Mouse (Mus musculus) spleen, adult 2 months (tissue): ENCODE measurements around the gene Vmn2r80. TPM values are rescaled to one million over a fixed set of nuclear protein-coding genes. Genes with fewer than 3 reads are reported as not detected.
"Not testable (repeated sequence)": the region's sequence is repeated elsewhere in the genome, so short reads cannot be mapped to it uniquely, and the experiment has no call there.

ENCODE experiments used
- DNase-seq, 2 experiments: peaks; one replicate each; pipeline versions ENCODE4 v3.0.0 to v3.0.0-alpha.2; 2012 to 2021; ENCODE audit warnings: low spot score in 2 of 2, low read depth in 1 of 2
- H3K27ac ChIP-seq: fragments of 200-500 bp; 2 replicates; pipeline ENCODE4 v1.5.1; 2012; ENCODE audit warnings: low read length, inconsistent platforms; ENCODE audit not compliant: insufficient read depth
- H3K27me3 ChIP-seq: fragments of 200-500 bp; 2 replicates; pipeline ENCODE4 v1.6.1; 2012; ENCODE audit warnings: mild to moderate bottlenecking, moderate library complexity, low read length, inconsistent platforms; ENCODE audit not compliant: control insufficient read depth, insufficient read depth
- H3K36me3 ChIP-seq: fragments of 200-500 bp; 2 replicates; pipeline ENCODE4 v1.6.1; 2012; ENCODE audit warnings: mild to moderate bottlenecking, low read length, inconsistent platforms; ENCODE audit not compliant: control insufficient read depth, insufficient read depth
- H3K4me1 ChIP-seq: fragments of 200-500 bp; 2 replicates; pipeline ENCODE4 v1.6.1; 2011; ENCODE audit warnings: inconsistent platforms; ENCODE audit not compliant: control insufficient read depth, insufficient read depth, insufficient read length
- H3K4me3 ChIP-seq: fragments of 200-500 bp; 2 replicates; pipeline ENCODE4 v1.5.1; 2011; ENCODE audit warnings: mild to moderate bottlenecking, inconsistent platforms; ENCODE audit not compliant: insufficient read depth, insufficient read length; ENCODE audit errors: extremely low read depth
- CTCF ChIP-seq: fragments of 200-500 bp; IDR thresholded peaks from 2 replicates; pipeline ENCODE4 v1.5.1; 2011; ENCODE audit warnings: mild to moderate bottlenecking, inconsistent platforms; ENCODE audit not compliant: insufficient read depth, insufficient read length, insufficient replicate concordance; ENCODE audit errors: extremely low read depth
- POLR2A ChIP-seq: fragments of 200-500 bp; IDR thresholded peaks from 2 replicates; pipeline ENCODE4 v1.6.1; 2011; ENCODE audit warnings: low read depth, low read length, inconsistent platforms
- WGBS: fragments of 180-500 bp; shearing (Covaris S2); methylation state at CpG from one replicate; pipeline ENCODE4 v1.1.7; 2018; 5-methylcytosine and 5-hydroxymethylcytosine counted together
- polyA plus RNA-seq: library from polyadenylated mRNA; depleted of rRNA; stranded (reverse); fragments of >200 nt; gene quantifications from 2 replicates; pipeline ENCODE4 v1.2.3, GENCODE M21; 2012; rRNA removed

Gene Vmn2r80
- polyA plus RNA-seq: not detected in 2 replicates

DNA sequence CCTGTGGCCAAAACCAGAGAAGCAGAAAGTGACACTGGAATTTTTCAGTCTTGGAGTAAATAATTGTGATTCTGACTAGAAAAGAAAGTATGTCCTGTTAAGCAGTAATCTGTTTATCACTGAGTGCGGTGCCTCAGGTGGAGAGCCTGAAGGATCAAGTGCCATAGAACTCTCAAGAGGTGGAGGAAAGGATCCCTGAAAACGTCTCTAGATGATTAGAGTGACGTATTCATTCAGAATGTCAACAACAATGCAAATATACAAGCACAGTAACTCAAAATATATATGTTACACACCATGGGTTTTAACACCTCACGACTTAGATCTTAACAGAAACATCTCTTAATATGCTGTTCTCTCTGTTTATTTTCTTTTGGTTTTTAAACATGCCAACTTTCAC is at the start of gene Vmn2r80:
Gene Vmn2r80, plus strand, starts transcription at position 301 of the 400 bp plus-strand sequence.
- H3K4me3 ChIP-seq, DNase-seq, H3K36me3 ChIP-seq, H3K27ac ChIP-seq, H3K4me1 ChIP-seq, H3K27me3 ChIP-seq: not testable (repeated sequence)
- 70% methylated on average over 4 of the region's 4 CpGs for WGBS

DNA sequence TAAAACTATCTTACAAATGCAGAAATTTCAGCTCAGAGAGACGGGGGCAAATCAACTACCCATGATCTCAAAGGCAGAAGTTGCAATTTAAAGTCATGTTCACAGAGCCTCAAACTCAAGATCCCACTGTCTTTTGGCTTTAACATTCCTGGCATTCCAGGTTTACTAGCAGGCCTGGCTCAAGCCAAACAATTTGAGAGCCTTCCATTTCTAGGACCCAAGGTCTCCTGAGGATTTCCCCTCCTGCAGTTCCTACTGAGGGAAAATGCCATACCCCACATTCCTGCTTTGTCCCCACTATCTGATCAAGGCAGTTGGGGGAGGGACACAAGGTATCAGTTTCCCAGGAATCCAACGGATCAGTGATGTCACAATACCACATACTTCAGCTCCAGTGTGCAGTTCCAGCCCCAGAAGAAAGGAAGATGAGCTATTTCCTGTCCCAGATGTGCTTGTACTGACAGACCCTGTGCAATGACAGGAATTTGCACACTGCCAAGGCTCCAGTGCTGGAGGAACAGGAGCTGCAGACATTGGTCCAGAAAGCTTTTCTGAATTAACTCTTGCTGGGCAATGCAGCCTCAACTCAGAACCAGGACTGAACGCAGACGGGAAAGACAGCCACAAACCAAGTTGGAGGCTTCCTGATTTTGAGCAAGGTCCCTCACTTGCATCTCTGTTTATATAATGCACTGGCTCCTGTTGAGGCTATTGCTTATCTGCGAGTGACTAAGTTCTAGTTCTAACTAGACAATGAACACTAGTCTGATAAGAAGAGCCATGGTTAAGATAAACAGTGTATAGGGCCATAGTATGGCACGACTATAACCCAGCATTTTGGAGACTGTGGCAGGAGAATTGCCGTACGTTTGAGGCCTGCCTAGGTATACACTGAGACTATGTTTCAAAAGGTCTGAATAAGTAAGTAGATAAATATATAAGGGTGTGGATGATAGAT is 42.0 kb upstream of the Vmn2r80 start:
- Histone ChIP-seq H3K36me3 (no peaks in the 10 kb centered on the region), H3K4me1 (no peaks in the 10 kb centered on the region), H3K27me3 (no peaks in the 10 kb centered on the region), H3K27ac (peak overlapping the region; percentile 15; the same call in 1 of the 2 replicates), H3K4me3 (no peak overlapping the region; the same call in 1 of the 2 replicates)
- TF ChIP-seq CTCF: no peak
- no peak for TF ChIP-seq POLR2A
- WGBS: 74% methylated on average over 8 of the region's 8 CpGs
- DNase-seq: no peak

DNA sequence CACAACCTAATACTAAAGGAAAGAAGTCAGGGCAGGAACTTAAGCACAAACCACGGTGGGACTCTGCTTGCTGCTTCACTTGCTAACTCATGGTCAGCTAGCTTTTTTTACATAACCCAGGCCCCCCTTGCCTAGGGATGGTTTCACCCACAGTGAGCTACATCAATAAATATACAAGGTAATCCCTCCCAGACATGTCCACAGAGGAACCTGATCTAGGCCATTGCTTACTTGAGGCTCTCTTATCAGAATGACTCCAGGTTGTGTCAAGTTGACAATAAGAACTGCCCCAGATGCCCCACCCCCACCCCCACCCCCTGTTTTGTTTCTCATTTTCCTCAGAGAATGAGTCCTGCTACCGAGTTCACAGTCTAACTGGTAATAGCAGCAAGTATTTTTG is 41.0 kb upstream of the Vmn2r80 start:
- no peak for DNase-seq
- no peaks in the 10 kb centered on the region for H3K36me3 ChIP-seq
- H3K27me3 ChIP-seq: no peaks in the 10 kb centered on the region
- no peak overlapping the region for H3K4me3 ChIP-seq
- H3K27ac ChIP-seq: no peak overlapping the region
- no peaks in the 10 kb centered on the region for H3K4me1 ChIP-seq
- TF ChIP-seq CTCF (no peak), POLR2A (no peak)
- 58% methylated on average over 2 of the region's 2 CpGs for WGBS

DNA sequence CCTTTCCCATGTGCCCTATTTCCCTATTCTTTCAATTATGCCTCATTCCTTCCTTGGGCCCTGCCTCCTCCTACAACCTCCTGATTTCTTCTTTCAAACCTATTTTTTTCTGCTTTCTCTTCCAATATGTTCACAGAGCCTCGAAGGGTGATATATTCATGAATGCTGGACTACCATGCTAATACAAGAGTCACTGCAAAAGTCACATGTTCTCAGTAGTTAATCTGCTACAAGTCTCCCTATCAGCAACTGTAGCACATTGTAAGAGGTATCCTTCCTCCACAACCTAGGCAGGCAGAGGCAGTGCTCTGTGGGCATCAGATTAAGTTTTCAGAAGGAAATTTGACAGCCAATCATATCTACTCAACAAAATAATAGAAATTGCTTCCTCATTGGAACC is 39.4 kb upstream of the Vmn2r80 start:
- H3K27ac ChIP-seq: no peak overlapping the region
- TF ChIP-seq CTCF (no peak), POLR2A (no peak)
- no peaks in the 10 kb centered on the region for H3K27me3 ChIP-seq
- WGBS: 78% methylated on average over 1 of the region's 1 CpGs
- H3K36me3 ChIP-seq: no peaks in the 10 kb centered on the region
- DNase-seq: no peak
- H3K4me1 ChIP-seq: no peaks in the 10 kb centered on the region
- H3K4me3 ChIP-seq: no peak overlapping the region

DNA sequence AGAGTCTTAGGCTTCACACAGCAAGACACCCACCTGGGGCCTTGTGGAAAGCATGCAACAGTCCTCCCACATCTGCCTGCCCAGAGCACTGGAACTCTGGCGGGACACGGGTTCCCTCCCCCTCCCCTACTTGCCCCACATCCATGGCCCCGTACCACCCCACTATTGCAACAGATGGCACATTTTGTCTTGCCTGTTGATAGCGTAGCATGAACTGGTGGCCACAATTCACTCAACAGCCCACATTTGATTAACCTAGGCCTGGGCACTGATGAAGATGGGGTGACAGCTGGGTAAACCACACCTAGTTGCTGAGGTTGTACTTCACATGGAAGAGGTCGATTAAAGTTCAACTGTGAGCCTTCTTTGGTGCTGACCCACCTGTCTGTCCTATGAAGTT is 38.1 kb upstream of the Vmn2r80 start:
- WGBS: 89% methylated on average over 5 of the region's 5 CpGs
- TF ChIP-seq CTCF (no peak), POLR2A (no peak)

DNA sequence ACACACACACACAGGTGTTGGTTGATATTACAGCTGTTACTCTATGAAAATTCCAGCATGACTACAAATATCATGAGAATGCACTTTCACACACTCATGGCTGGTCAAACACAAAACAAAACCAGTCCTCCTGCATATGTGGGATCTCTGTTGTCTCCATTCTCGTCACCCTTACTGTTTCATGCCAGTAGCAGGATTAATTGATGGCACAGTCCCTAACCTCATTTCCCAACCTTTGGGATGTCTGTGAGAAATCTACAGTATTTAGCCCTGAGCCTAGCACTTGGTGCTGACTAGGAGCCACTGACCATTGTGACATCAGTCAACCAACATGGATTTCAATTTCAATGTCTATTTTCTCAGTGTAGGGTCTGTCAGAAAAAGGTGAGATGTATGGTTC is 33.5 kb upstream of the Vmn2r80 start:
- Histone ChIP-seq H3K4me3 (no peak overlapping the region), H3K4me1 (no peaks in the 10 kb centered on the region), H3K27me3 (no peaks in the 10 kb centered on the region), H3K36me3 (no peaks in the 10 kb centered on the region), H3K27ac (no peak overlapping the region)
- no peak for TF ChIP-seq CTCF
- no peak for TF ChIP-seq POLR2A
- no peak for DNase-seq
- WGBS: 71% methylated on average over 1 of the region's 1 CpGs

More for the DNA sequence above, 38.1 kb upstream of the Vmn2r80 start:
- Histone ChIP-seq H3K4me1 (no peaks in the 10 kb centered on the region), H3K27me3 (no peaks in the 10 kb centered on the region), H3K27ac (no peak overlapping the region), H3K4me3 (no peak overlapping the region), H3K36me3 (no peaks in the 10 kb centered on the region)
- DNase-seq: no peak

DNA sequence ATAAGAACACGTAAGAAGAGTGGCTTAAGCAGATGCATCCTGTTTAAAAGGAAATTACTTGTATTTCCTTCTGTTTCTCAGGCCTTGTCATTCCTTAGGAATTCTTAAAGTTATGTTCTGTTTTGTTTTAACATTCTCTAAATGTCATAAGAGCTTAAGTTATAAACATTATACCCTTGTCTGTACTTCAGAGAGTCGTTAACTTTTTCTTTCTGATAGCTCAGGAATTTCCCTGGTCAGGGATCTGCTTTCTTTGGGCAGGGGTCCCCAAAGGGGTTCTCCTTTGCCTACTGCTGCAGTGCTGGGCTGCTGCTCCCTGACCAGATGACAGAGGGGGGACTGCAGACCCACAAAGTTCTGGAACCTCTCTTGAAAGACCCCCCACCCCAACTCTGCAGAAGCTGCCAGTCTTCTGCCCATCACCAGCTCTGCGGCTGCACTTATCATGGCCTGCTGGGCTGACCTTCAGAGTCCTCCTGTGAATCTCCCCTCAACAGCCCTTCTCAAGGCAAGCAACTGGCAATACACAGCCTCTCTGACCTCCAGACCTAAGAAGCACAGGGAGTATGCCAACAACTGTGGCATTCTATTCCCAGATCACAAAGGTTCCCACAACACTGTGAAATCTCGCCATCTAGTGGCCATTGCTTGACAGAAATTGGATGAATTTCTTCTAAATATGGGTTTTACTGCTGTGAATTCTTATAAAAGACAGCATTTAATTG is 32.3 kb upstream of the Vmn2r80 start:
- Histone ChIP-seq H3K27ac (no peak overlapping the region), H3K27me3 (no peaks in the 10 kb centered on the region), H3K4me1 (no peaks in the 10 kb centered on the region), H3K36me3 (no peaks in the 10 kb centered on the region), H3K4me3 (no peak overlapping the region)
- no peak for TF ChIP-seq POLR2A
- TF ChIP-seq CTCF: peak; percentile 32; the same call in 1 of the 2 replicates
- WGBS: 38% methylated on average over 4 of the region's 4 CpGs
- peak in 1 of 2 experiments; percentile 19 for DNase-seq
